Mouse (Mus musculus): ENCODE measurements around the gene Rcan1. TPM values are rescaled to one million over a fixed set of nuclear protein-coding genes. Genes with fewer than 3 reads are reported as not detected.

The Rcan1 gene
- polyA plus RNA-seq, 1 experiment from 2014 or later, result 19.6 TPM

- Histone ChIP-seq H3K9me3 (replicated peaks; ENCODE audit: control insufficient read depth, low read length) (no peaks in the 10 kb centered on the region), H3K4me3 (replicated peaks; ENCODE audit: low read length) (no peak overlapping the region), H3K36me3 (ENCODE audit: control insufficient read depth, insufficient read depth, low read length) (no peaks in the 10 kb centered on the region), H3K4me1 (ENCODE audit: control insufficient read depth, insufficient read depth, low read length) (no peaks in the 10 kb centered on the region), H3K27me3 (ENCODE audit: control insufficient read depth, insufficient read depth, low read length) (no peaks in the 10 kb centered on the region), H3K9ac (ENCODE audit: low read length) (no peak overlapping the region), H3K27ac (ENCODE audit: low read length) (no peak overlapping the region), H3K4me2 (ENCODE audit: low read depth, low read length) (no peak overlapping the region)
- WGBS, result 66% methylated on average over 10 of the region's 10 CpGs
- no peak for ATAC-seq (ENCODE audit: insufficient read depth, low FRiP score)
These were observed 83.0 kb downstream of the Rcan1 start for GRCm38 (mm10) chr16:92387692-92388091.

- H3K9ac ChIP-seq (ENCODE audit: low read length), result no peak overlapping the region
- H3K9me3 ChIP-seq (replicated peaks; ENCODE audit: control insufficient read depth, low read length), result no peaks in the 10 kb centered on the region
- WGBS, result 0% methylated on average over 2 of the region's 2 CpGs
- no peak overlapping the region for H3K27ac ChIP-seq (ENCODE audit: low read length)
- no peaks in the 10 kb centered on the region for H3K4me1 ChIP-seq (ENCODE audit: control insufficient read depth, insufficient read depth, low read length)
- H3K4me3 ChIP-seq (replicated peaks; ENCODE audit: low read length), result no peak overlapping the region
- H3K36me3 ChIP-seq (ENCODE audit: control insufficient read depth, insufficient read depth, low read length), result no peaks in the 10 kb centered on the region
- no peaks in the 10 kb centered on the region for H3K27me3 ChIP-seq (ENCODE audit: control insufficient read depth, insufficient read depth, low read length)
- ATAC-seq (ENCODE audit: insufficient read depth, low FRiP score), result no peak
- no peak overlapping the region for H3K4me2 ChIP-seq (ENCODE audit: low read depth, low read length)
These were observed 85.6 kb downstream of the Rcan1 start for GRCm38 (mm10) chr16:92385062-92385461.

GRCm38 (mm10) chr16:92383412-92383811, 87.3 kb downstream of the Rcan1 start:
- no peak for ATAC-seq (ENCODE audit: insufficient read depth, low FRiP score)
- H3K9ac ChIP-seq (ENCODE audit: low read length), result no peak overlapping the region
- H3K27me3 ChIP-seq (ENCODE audit: control insufficient read depth, insufficient read depth, low read length), result no peaks in the 10 kb centered on the region
- no peak overlapping the region for H3K27ac ChIP-seq (ENCODE audit: low read length)
- no peaks in the 10 kb centered on the region for H3K4me1 ChIP-seq (ENCODE audit: control insufficient read depth, insufficient read depth, low read length)
- no peaks in the 10 kb centered on the region for H3K36me3 ChIP-seq (ENCODE audit: control insufficient read depth, insufficient read depth, low read length)
- no peak overlapping the region for H3K4me2 ChIP-seq (ENCODE audit: low read depth, low read length)
- H3K4me3 ChIP-seq (replicated peaks; ENCODE audit: low read length), result no peak overlapping the region
- no peaks in the 10 kb centered on the region for H3K9me3 ChIP-seq (replicated peaks; ENCODE audit: control insufficient read depth, low read length)

- Histone ChIP-seq H3K9ac (ENCODE audit: low read length) (no peak overlapping the region), H3K9me3 (replicated peaks; ENCODE audit: control insufficient read depth, low read length) (no peaks in the 10 kb centered on the region)
These were observed 88.2 kb downstream of the Rcan1 start for GRCm38 (mm10) chr16:92382508-92382907.

GRCm38 (mm10) chr16:92381092-92381491, 89.6 kb downstream of the Rcan1 start:
- Histone ChIP-seq H3K9me3 (replicated peaks; ENCODE audit: control insufficient read depth, low read length) (no peaks in the 10 kb centered on the region), H3K4me2 (ENCODE audit: low read depth, low read length) (no peak overlapping the region), H3K27me3 (ENCODE audit: control insufficient read depth, insufficient read depth, low read length) (no peaks in the 10 kb centered on the region), H3K9ac (ENCODE audit: low read length) (no peak overlapping the region), H3K27ac (ENCODE audit: low read length) (no peak overlapping the region), H3K36me3 (ENCODE audit: control insufficient read depth, insufficient read depth, low read length) (no peaks in the 10 kb centered on the region), H3K4me1 (ENCODE audit: control insufficient read depth, insufficient read depth, low read length) (no peaks in the 10 kb centered on the region), H3K4me3 (replicated peaks; ENCODE audit: low read length) (no peak overlapping the region)
- ATAC-seq (ENCODE audit: insufficient read depth, low FRiP score), result peak; percentile 28; the same call in 1 of the 2 replicates
- 63% methylated on average over 6 of the region's 6 CpGs for WGBS

More at GRCm38 (mm10) chr16:92382508-92382907, 88.2 kb downstream of the Rcan1 start:
- H3K27me3 ChIP-seq (ENCODE audit: control insufficient read depth, insufficient read depth, low read length), result no peaks in the 10 kb centered on the region
- WGBS, result 52% methylated on average over 6 of the region's 6 CpGs
- no peaks in the 10 kb centered on the region for H3K4me1 ChIP-seq (ENCODE audit: control insufficient read depth, insufficient read depth, low read length)
- no peak overlapping the region for H3K4me3 ChIP-seq (replicated peaks; ENCODE audit: low read length)
- no peaks in the 10 kb centered on the region for H3K36me3 ChIP-seq (ENCODE audit: control insufficient read depth, insufficient read depth, low read length)
- no peak overlapping the region for H3K4me2 ChIP-seq (ENCODE audit: low read depth, low read length)
- H3K27ac ChIP-seq (ENCODE audit: low read length), result no peak overlapping the region
- ATAC-seq (ENCODE audit: insufficient read depth, low FRiP score), result no peak

GRCm38 (mm10) chr16:92376976-92377375, 93.7 kb downstream of the Rcan1 start:
- Histone ChIP-seq H3K27me3 (ENCODE audit: control insufficient read depth, insufficient read depth, low read length) (no peaks in the 10 kb centered on the region), H3K4me3 (replicated peaks; ENCODE audit: low read length) (no peak overlapping the region), H3K9me3 (replicated peaks; ENCODE audit: control insufficient read depth, low read length) (no peaks in the 10 kb centered on the region), H3K36me3 (ENCODE audit: control insufficient read depth, insufficient read depth, low read length) (no peaks in the 10 kb centered on the region), H3K27ac (ENCODE audit: low read length) (no peak overlapping the region), H3K4me2 (ENCODE audit: low read depth, low read length) (no peak overlapping the region), H3K4me1 (ENCODE audit: control insufficient read depth, insufficient read depth, low read length) (no peaks in the 10 kb centered on the region), H3K9ac (ENCODE audit: low read length) (no peak overlapping the region)
- no peak for ATAC-seq (ENCODE audit: insufficient read depth, low FRiP score)
- WGBS, result 87% methylated on average over 6 of the region's 6 CpGs

GRCm38 (mm10) chr16:92371623-92372022, 99.0 kb downstream of the Rcan1 start:
- no peaks in the 10 kb centered on the region for H3K4me1 ChIP-seq (ENCODE audit: control insufficient read depth, insufficient read depth, low read length)
- no peak overlapping the region for H3K4me3 ChIP-seq (replicated peaks; ENCODE audit: low read length)
- H3K9ac ChIP-seq (ENCODE audit: low read length), result no peak overlapping the region
- no peaks in the 10 kb centered on the region for H3K27me3 ChIP-seq (ENCODE audit: control insufficient read depth, insufficient read depth, low read length)
- H3K27ac ChIP-seq (ENCODE audit: low read length), result no peak overlapping the region
- ATAC-seq (ENCODE audit: insufficient read depth, low FRiP score), result no peak
- 50% methylated on average over 5 of the region's 5 CpGs for WGBS
- H3K9me3 ChIP-seq (replicated peaks; ENCODE audit: control insufficient read depth, low read length), result no peaks in the 10 kb centered on the region
- H3K36me3 ChIP-seq (ENCODE audit: control insufficient read depth, insufficient read depth, low read length), result no peaks in the 10 kb centered on the region
- H3K4me2 ChIP-seq (ENCODE audit: low read depth, low read length), result no peak overlapping the region

GRCm38 (mm10) chr16:92369260-92369659, 101.4 kb downstream of the Rcan1 start:
- Histone ChIP-seq H3K9ac (ENCODE audit: low read length) (no peak overlapping the region), H3K4me2 (ENCODE audit: low read depth, low read length) (no peak overlapping the region), H3K4me1 (ENCODE audit: control insufficient read depth, insufficient read depth, low read length) (no peaks in the 10 kb centered on the region), H3K27me3 (ENCODE audit: control insufficient read depth, insufficient read depth, low read length) (no peaks in the 10 kb centered on the region), H3K9me3 (replicated peaks; ENCODE audit: control insufficient read depth, low read length) (no peaks in the 10 kb centered on the region), H3K4me3 (replicated peaks; ENCODE audit: low read length) (no peak overlapping the region), H3K27ac (ENCODE audit: low read length) (no peak overlapping the region), H3K36me3 (ENCODE audit: control insufficient read depth, insufficient read depth, low read length) (no peaks in the 10 kb centered on the region)
- peak; percentile 83; the same call in 1 of the 2 replicates for ATAC-seq (ENCODE audit: insufficient read depth, low FRiP score)
- 34% methylated on average over 2 of the region's 2 CpGs for WGBS

GRCm38 (mm10) chr16:92365477-92365876, 105.2 kb downstream of the Rcan1 start:
- ATAC-seq (ENCODE audit: insufficient read depth, low FRiP score), result 0 out of 2 replicates have a peak, but pooled peaks have one; percentile 32
- Histone ChIP-seq H3K27me3 (ENCODE audit: control insufficient read depth, insufficient read depth, low read length) (no peaks in the 10 kb centered on the region), H3K27ac (ENCODE audit: low read length) (no peak overlapping the region), H3K9me3 (replicated peaks; ENCODE audit: control insufficient read depth, low read length) (no peaks in the 10 kb centered on the region), H3K4me3 (replicated peaks; ENCODE audit: low read length) (no peak overlapping the region), H3K9ac (ENCODE audit: low read length) (no peak overlapping the region), H3K36me3 (ENCODE audit: control insufficient read depth, insufficient read depth, low read length) (no peaks in the 10 kb centered on the region), H3K4me2 (ENCODE audit: low read depth, low read length) (no peak overlapping the region), H3K4me1 (ENCODE audit: control insufficient read depth, insufficient read depth, low read length) (no peaks in the 10 kb centered on the region)
- WGBS, result 55% methylated on average over 7 of the region's 7 CpGs

GRCm38 (mm10) chr16:92360711-92361110, 110.0 kb downstream of the Rcan1 start:
- Histone ChIP-seq H3K9me3 (replicated peaks; ENCODE audit: control insufficient read depth, low read length) (no peaks in the 10 kb centered on the region), H3K4me3 (replicated peaks; ENCODE audit: low read length) (no peak overlapping the region), H3K4me2 (ENCODE audit: low read depth, low read length) (no peak overlapping the region), H3K27ac (ENCODE audit: low read length) (no peak overlapping the region), H3K27me3 (ENCODE audit: control insufficient read depth, insufficient read depth, low read length) (no peaks in the 10 kb centered on the region), H3K9ac (ENCODE audit: low read length) (no peak overlapping the region), H3K4me1 (ENCODE audit: control insufficient read depth, insufficient read depth, low read length) (no peaks in the 10 kb centered on the region), H3K36me3 (ENCODE audit: control insufficient read depth, insufficient read depth, low read length) (no peaks in the 10 kb centered on the region)
- ATAC-seq (ENCODE audit: insufficient read depth, low FRiP score), result no peak
- WGBS, result 49% methylated on average over 7 of the region's 7 CpGs

Measured in stomach, embryonic 16.5 days (tissue).